Mouse (Mus musculus) E14TG2a.4 (cell line): ENCODE data around the gene Lrrc31.

Experiments
- CTCF ChIP-seq: conservative IDR thresholded peaks from 2 replicates; pipeline ENCODE4 v1.5.1; 2014; ENCODE audit warnings: low read length
- NANOG ChIP-seq: IDR thresholded peaks from 2 replicates; pipeline ENCODE4 v1.6.1; 2014; ENCODE audit warnings: borderline replicate concordance, low read length, mixed read lengths
- POU5F1 ChIP-seq: IDR thresholded peaks from 2 replicates; pipeline ENCODE4 v1.6.1; 2014; ENCODE audit warnings: low read length, borderline replicate concordance

DNA sequence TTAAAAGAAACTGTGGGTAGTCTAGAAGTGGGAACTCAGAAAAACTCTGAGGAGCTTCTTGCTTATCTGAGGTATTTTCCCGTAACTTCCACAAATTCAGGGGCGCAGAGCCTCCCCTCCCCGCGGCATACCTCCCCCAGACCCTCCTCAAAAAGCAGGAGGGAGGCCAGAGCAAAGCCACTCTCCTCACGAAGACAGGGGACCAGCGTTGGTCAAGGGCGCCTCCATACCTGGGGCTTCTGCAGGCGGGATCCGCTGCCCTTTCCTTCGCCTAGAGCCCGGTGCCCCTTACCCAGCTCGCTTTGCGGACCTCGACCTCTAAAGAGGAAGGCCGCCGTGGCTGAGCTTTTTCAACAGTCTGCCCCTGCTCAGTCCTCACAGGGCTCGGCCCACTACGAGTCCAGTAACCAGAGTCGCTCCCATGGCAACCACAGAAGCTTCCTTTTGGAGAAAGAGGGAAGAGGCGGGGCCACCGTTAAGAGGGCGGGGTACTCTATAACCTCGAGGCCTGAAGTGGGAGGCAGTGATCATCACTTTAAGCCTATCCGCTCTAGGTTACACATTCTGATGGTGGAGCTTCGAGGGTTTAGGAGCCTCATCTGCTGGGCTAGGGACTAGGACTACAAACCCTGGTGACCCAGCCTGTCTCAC, 52.1 kb downstream of the Lrrc31 start, which contains the start of gene Lrrc34:
- no peak for TF ChIP-seq CTCF
- no peak for TF ChIP-seq POU5F1
- TF ChIP-seq NANOG: no peak
